16 mouse cellular contexts compared by ENCODE assay signal in genomic region chr19:28495926-28496325, GRCm38 (mm10).
DNase-seq lines count a peak whose midpoint lies in the region; ATAC-seq and TF ChIP-seq lines count a peak whose summit lies in the region.
"Had no signal": no experiment of that assay in that cellular context is flagged by ENCODE, and none has a peak within 500 bp of the region (broad histone marks: within the 10 kb centered on the region; RNA-seq: fewer than 3 reads in every experiment).

No protein-coding gene starts in this region.

- no peak overlapping the region for H3K4me3 ChIP-seq in hindbrain, embryonic 14.5 days (replicated peaks; ENCODE audit: low read length)
- H3K4me3 ChIP-seq in hindbrain, embryonic 13.5 days: no peak overlapping the region
- H3K4me3 ChIP-seq in midbrain, embryonic 14.5 days (replicated peaks; ENCODE audit: low read depth, low read length): no peak overlapping the region
- no peak overlapping the region for H3K4me3 ChIP-seq in midbrain, embryonic 13.5 days (replicated peaks)
- H3K4me3 ChIP-seq: embryonic facial prominence, embryonic 13.5 days; forebrain, embryonic 13.5 days; heart, embryonic 10.5 days had no signal

- H3K4me1 ChIP-seq in hindbrain, embryonic 14.5 days (replicated peaks; ENCODE audit: control insufficient read depth, insufficient read depth, low read length): 0 out of 2 replicates have a peak, but pooled peaks cover 3% of the 10 kb centered on the region
- 0 out of 2 replicates have a peak, but pooled peaks cover 4% of the 10 kb centered on the region for H3K4me1 ChIP-seq in hindbrain, embryonic 13.5 days (replicated peaks)
- 0 out of 2 replicates have a peak, but pooled peaks cover 4% of the 10 kb centered on the region for H3K4me1 ChIP-seq in midbrain, embryonic 14.5 days (ENCODE audit: control insufficient read depth, insufficient read depth, low read length)
- H3K4me1 ChIP-seq in midbrain, embryonic 13.5 days (replicated peaks): peaks cover 4% of the 10 kb centered on the region; the same call in 1 of the 2 replicates
- H3K4me1 ChIP-seq: heart, embryonic 10.5 days had no signal

- no peak overlapping the region for H3K9ac ChIP-seq in hindbrain, embryonic 14.5 days
- no peak overlapping the region for H3K9ac ChIP-seq in hindbrain, embryonic 13.5 days
- no peak overlapping the region for H3K9ac ChIP-seq in midbrain, embryonic 14.5 days (replicated peaks; ENCODE audit: low read length)
- no peak overlapping the region for H3K9ac ChIP-seq in midbrain, embryonic 13.5 days (replicated peaks)
- H3K9ac ChIP-seq: embryonic facial prominence, embryonic 13.5 days; forebrain, embryonic 13.5 days had no signal

- TF ChIP-seq POLR2A in brain, embryonic 14.5 days (IDR thresholded peaks at IDR 0.05; ENCODE audit: borderline replicate concordance, extremely low read depth, insufficient read depth, insufficient read length, poor library complexity, severe bottlenecking): no peak

- no peak for ATAC-seq in hindbrain, embryonic 14.5 days (ENCODE audit: low FRiP score)
- no peak for ATAC-seq in hindbrain, embryonic 13.5 days (ENCODE audit: low FRiP score)
- no peak for ATAC-seq in midbrain, embryonic 14.5 days (ENCODE audit: low FRiP score, low TSS enrichment)
- ATAC-seq in midbrain, embryonic 13.5 days: no peak
- ATAC-seq: forebrain, embryonic 13.5 days; hindbrain, embryonic 16.5 days had no signal

- 60% methylated on average over 6 of the region's 6 CpGs for WGBS in hindbrain, embryonic 14.5 days
- 69% methylated on average over 6 of the region's 6 CpGs for WGBS in hindbrain, embryonic 13.5 days
- 47% methylated on average over 6 of the region's 6 CpGs for WGBS in midbrain, embryonic 14.5 days
- WGBS in midbrain, embryonic 13.5 days: 69% methylated on average over 6 of the region's 6 CpGs

- H3K36me3 ChIP-seq in hindbrain, embryonic 14.5 days (replicated peaks; ENCODE audit: control insufficient read depth, insufficient read depth): no peaks in the 10 kb centered on the region
- H3K36me3 ChIP-seq in hindbrain, embryonic 13.5 days: no peaks in the 10 kb centered on the region
- no peaks in the 10 kb centered on the region for H3K36me3 ChIP-seq in midbrain, embryonic 14.5 days (ENCODE audit: control insufficient read depth, insufficient read depth, low read length)
- H3K36me3 ChIP-seq in midbrain, embryonic 13.5 days: no peaks in the 10 kb centered on the region
- H3K36me3 ChIP-seq: embryonic facial prominence, embryonic 13.5 days; heart, embryonic 10.5 days had no signal

- no peaks in the 10 kb centered on the region for H3K9me3 ChIP-seq in hindbrain, embryonic 14.5 days (ENCODE audit: control insufficient read depth, low read length)
- no peaks in the 10 kb centered on the region for H3K9me3 ChIP-seq in hindbrain, embryonic 13.5 days
- no peaks in the 10 kb centered on the region for H3K9me3 ChIP-seq in midbrain, embryonic 14.5 days (ENCODE audit: control insufficient read depth, low read length)
- no peaks in the 10 kb centered on the region for H3K9me3 ChIP-seq in midbrain, embryonic 13.5 days
- H3K9me3 ChIP-seq: embryonic facial prominence, embryonic 13.5 days; forebrain, embryonic 13.5 days; heart, embryonic 10.5 days had no signal

- H3K4me2 ChIP-seq in hindbrain, embryonic 14.5 days (replicated peaks): no peak overlapping the region
- no peak overlapping the region for H3K4me2 ChIP-seq in hindbrain, embryonic 13.5 days
- H3K4me2 ChIP-seq in midbrain, embryonic 14.5 days (ENCODE audit: low read length): no peak overlapping the region
- no peak overlapping the region for H3K4me2 ChIP-seq in midbrain, embryonic 13.5 days (replicated peaks)
- H3K4me2 ChIP-seq: embryonic facial prominence, embryonic 13.5 days; forebrain, embryonic 13.5 days had no signal

- H3K27ac ChIP-seq in hindbrain, embryonic 14.5 days: no peak overlapping the region
- H3K27ac ChIP-seq in hindbrain, embryonic 13.5 days: no peak overlapping the region
- H3K27ac ChIP-seq in midbrain, embryonic 14.5 days (replicated peaks; ENCODE audit: low read depth, low read length): no peak overlapping the region; the same call in 1 of the 2 replicates
- H3K27ac ChIP-seq in midbrain, embryonic 13.5 days: no peak overlapping the region
- H3K27ac ChIP-seq: embryonic facial prominence, embryonic 13.5 days; forebrain, embryonic 13.5 days; heart, embryonic 10.5 days had no signal

- no peaks in the 10 kb centered on the region for H3K27me3 ChIP-seq in hindbrain, embryonic 14.5 days (ENCODE audit: control insufficient read depth, insufficient read depth, low read length)
- H3K27me3 ChIP-seq in hindbrain, embryonic 13.5 days: no peaks in the 10 kb centered on the region
- H3K27me3 ChIP-seq in midbrain, embryonic 14.5 days (ENCODE audit: control insufficient read depth, insufficient read depth, low read length): no peaks in the 10 kb centered on the region
- H3K27me3 ChIP-seq in midbrain, embryonic 13.5 days: no peaks in the 10 kb centered on the region
- H3K27me3 ChIP-seq: embryonic facial prominence, embryonic 13.5 days; forebrain, embryonic 13.5 days had no signal

- no peak for TF ChIP-seq CTCF in brain, embryonic 14.5 days (IDR thresholded peaks at IDR 0.05; ENCODE audit: borderline replicate concordance, extremely low read depth, insufficient read depth, insufficient read length)

- peak; percentile 56 to 70 for DNase-seq in cerebellum, postnatal 14 days
- no peak for DNase-seq in cerebellum, adult 8-10 months
- peak; percentile 31 for DNase-seq in hindbrain, embryonic 14.5 days (ENCODE audit: low spot score)
- peak; percentile 43 for DNase-seq in midbrain, embryonic 14.5 days
- peak; percentile 72 for DNase-seq in brain, embryonic 14.5 days (ENCODE audit: low read depth)
- DNase-seq: adrenal gland, postnatal 10 days; cerebellum, adult 18-20 months; gastrocnemius, postnatal 36 days; heart, adult 18-20 months; heart, postnatal 10 days had no signal
